Mouse (Mus musculus) testis, postnatal 10 days (tissue): Measurements from ENCODE around the gene Gpank1.
"Not testable (repeated sequence)": the region's sequence is repeated elsewhere in the genome, so short reads cannot be mapped to it uniquely, and the experiment has no call there.

ENCODE experiments used
- DNase-seq: peaks from one replicate; pipeline ENCODE4 v3.0.0; 2021; ENCODE audit warnings: low spot score

Gene Gpank1

GRCm38 (mm10) chr17:35100196-35100765, 21.0 kb upstream of the Gpank1 start:
- no peak for DNase-seq

DNA sequence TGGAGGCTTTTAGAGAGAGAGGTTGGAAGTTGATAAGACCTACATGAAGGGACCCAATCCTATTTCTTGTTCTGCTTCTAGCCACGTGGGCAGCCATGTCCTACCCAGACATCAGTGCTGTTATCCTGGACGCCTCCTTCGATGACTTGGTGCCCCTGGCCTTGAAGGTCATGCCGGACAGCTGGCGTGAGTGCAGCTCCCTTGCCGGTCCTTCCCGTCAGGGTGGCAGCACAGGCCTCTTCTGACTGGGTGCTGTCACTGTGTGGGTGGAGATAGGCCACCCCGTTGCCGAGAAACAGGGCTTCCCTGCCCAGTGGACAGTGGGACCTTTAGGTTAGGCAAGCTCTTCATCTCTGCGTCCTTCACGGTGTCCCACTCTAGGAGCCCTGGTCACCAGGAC, 20.1 kb upstream of the Gpank1 start:
- no peak for DNase-seq

- DNase-seq: no peak
Measured at GRCm38 (mm10) chr17:35102299-35102698, 19.0 kb upstream of the Gpank1 start.

DNA sequence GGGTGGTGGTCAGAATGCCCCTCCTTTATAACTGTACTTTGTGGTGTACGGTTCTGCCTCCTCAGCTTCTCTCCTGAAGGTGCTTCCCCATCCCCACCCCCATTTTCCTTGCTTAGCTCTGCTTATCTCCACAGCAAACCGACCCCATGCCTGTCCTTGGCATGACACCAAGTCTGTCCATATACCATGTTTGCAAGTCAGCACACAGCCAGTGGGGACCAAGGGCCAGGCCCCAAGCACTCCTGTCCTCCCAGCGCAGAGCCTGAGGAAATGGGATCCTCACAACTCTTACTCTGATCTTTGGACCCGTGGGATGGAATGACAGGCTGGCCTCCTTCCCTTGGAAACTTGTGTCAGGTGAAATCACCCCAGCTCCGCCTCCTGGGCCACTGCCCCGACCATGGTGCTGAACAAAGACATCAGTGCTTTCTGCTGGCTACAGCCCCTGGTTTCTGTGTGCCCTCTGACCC, 18.0 kb upstream of the Gpank1 start:
- DNase-seq: no peak

DNA sequence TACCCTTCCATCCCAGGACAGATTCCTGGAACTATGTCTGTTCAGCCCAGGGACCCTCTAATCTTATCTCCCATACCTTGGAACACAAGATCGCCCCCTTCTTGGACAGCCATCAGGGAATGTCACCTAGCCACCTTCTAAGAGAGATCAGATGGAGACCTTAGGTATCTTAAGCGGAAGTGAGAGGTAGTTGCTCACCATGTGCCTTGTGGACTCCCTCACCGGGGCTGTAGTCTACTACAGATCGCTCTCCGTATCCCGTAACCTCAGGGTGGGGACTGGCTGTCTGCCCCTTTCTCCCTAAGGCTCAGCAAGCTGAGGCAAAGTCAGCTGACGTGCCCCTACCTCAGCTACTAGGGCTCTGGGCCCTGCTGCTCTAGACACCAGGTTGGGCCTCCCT, 17.2 kb upstream of the Gpank1 start:
- DNase-seq: no peak

DNA sequence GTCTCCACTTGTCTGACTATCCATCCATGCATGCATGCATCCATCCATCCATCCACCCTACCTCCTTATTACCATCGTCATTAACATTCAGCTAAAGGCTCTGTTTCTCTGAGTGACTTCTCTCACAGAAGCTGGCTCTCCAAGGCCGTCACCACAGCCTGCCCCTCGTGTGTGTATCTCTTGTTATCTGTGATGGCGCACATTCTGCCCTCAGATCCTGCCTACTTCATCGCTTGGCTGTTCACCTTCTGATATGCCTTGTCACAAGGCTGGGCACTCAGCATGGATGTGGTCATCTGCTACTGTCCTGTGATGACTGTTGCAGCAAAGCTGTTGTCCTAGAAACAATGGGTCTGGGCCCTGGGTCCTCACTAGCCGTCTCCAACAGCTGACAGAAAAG, 16.5 kb upstream of the Gpank1 start:
- DNase-seq: no peak

GRCm38 (mm10) chr17:35105740-35106389, 15.4 kb upstream of the Gpank1 start:
- peak; percentile 64 for DNase-seq

GRCm38 (mm10) chr17:35106522-35106921, 14.7 kb upstream of the Gpank1 start:
- no peak for DNase-seq

- DNase-seq: no peak
Measured at GRCm38 (mm10) chr17:35108097-35108496, 13.2 kb upstream of the Gpank1 start, which contains the start of gene Ly6g5c. Ly6g5c (plus strand) TSS chr17:35108279.

DNA sequence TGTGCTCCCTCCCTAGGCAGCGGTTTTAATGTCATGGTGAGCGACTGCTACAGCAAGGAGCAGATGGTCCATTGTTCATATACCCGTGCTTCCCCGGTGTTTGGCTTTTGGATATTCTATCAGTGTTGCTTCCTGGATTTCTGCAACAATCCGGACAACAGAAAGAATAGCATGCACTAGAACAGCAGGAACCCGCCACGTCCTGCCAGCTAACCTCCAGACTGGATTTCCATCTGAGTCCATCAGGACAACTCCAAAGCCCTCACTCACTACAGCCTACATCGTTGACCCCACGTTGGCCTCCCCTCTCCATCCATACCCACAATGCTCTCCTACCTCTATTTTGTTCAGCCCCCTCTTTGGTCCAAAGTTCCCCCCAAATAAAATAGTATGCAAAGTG, 9.5 kb upstream of the Gpank1 start:
- DNase-seq: no peak

- DNase-seq: peak; percentile 71
Measured at GRCm38 (mm10) chr17:35115046-35116019, 5.9 kb upstream of the Gpank1 start, which contains the start of gene Ly6g5b. Ly6g5b (minus strand) TSS chr17:35115428.

- DNase-seq: peak; percentile 79
Measured at GRCm38 (mm10) chr17:35120745-35121142, 511 bp upstream of the Gpank1 start.

- DNase-seq: peak; percentile 64
Measured at GRCm38 (mm10) chr17:35121871-35122303, 632 bp downstream of the Gpank1 start, which contains the start of gene Csnk2b. Csnk2b (minus strand) TSS chr17:35122053.

GRCm38 (mm10) chr17:35123287-35123686, 2.0 kb downstream of the Gpank1 start:
- DNase-seq: not testable (repeated sequence)

DNA sequence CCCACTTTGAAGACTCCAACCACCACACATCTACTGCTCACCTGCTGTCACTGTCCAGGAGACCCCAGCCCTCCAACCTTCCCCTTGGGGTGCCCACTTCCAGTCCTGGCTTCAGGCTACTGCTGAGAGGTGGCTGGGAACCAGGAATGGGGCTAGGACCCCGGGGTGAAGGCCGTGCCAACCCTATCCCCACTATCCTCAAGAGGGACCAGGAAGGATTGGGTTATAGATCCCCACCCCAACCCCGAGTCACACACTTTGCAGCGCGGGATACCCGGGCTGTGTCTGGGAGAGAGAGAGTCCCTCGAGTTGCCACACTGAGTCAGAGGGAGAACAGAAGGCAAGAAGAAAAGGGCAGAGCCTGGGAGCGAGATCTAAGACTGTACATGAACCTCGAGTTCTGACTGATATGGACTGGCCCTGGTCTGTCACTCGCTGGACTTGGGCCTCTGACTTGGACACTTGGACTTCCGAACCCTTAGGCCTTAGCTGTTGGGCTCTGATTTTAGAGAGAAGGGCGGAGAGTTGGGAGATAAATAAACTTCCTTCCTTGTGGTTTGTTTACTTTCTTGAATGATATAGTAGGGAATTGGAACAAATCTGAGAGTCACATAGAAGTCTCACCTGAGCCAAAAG, 3.1 kb downstream of the Gpank1 start:
- not testable (repeated sequence) for DNase-seq

DNA sequence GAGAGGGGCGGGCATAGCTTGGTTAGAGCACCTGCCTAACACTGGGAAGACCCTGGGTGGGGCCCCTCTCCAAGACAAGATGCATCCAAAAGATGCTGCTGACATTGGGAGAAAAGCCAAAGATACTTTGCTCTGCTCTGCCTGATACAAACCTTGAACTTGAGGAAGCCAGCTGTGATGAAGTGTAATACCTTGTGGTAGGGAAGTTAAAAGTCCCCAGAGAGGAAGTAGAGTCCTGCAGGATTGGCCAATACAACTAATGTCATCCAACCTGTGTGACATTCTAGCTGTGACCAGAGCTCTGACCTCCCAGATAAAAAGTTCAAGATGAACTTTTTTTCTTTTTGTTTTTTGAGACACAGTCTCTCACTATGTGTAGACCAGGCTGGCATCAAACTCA, 3.8 kb downstream of the Gpank1 start:
- no peak for DNase-seq

DNA sequence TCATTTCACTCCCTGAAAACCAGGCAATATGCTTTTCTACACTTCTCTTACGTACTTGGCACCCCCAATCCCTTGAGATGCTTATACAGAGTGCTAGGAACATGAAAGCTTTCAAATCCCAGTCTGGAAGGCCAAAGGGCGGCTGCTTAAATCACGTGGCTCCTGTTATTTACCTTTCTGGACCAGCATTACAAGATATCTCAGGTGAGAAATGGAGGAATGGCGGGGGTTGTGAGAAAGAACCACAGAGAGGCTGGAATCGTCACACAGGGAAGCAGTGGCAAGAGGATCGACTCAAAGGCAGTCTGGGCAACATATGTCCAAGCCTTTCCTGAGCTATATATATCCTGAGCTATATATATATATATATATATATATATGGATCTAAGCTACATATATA, 4.3 kb downstream of the Gpank1 start:
- no peak for DNase-seq

DNA sequence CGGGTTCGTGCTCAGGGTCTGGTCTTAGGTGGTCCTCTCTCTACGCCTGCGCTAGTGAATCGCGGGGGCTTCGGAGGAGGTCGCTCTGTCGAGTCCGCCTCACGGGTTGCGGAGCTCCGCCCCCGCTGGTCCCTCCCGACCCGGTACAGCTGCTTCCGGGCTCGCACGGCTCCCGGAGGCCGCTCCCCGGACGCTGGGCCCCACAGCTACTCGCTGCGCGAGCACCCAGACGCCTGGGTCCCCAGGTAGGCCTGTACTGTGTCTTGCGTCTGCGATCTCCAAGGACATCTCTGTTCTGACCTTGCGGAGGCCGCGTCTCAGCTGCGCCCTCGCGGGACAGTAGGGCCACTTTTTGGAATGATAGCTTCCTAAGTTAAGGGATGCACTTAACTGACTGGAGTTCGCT, 5.0 kb downstream of the Gpank1 start, which contains the start of gene D17H6S53E:
Gene D17H6S53E (plus strand): TSS at position 168 of the 406 bp plus-strand sequence.
- DNase-seq: peak; percentile 81

DNA sequence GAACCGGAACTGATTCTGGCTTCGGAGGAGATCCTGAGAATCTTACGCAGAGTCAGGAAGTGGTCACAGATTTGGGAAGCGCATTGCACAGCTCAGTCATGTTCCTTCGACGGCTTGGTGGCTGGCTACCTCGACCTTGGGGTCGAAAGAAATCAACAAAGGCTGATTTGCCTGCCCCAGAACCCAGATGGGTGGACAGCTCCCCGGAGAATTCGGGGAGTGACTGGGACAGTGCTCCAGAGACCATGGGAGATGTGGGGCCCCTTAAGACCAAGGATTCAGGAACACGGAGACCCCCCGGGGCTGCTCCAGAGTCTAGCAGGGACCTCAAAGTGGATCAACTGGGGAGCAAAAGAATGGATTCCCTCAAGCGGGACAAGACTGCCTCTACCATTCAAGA, 5.8 kb downstream of the Gpank1 start:
- DNase-seq: no peak

DNA sequence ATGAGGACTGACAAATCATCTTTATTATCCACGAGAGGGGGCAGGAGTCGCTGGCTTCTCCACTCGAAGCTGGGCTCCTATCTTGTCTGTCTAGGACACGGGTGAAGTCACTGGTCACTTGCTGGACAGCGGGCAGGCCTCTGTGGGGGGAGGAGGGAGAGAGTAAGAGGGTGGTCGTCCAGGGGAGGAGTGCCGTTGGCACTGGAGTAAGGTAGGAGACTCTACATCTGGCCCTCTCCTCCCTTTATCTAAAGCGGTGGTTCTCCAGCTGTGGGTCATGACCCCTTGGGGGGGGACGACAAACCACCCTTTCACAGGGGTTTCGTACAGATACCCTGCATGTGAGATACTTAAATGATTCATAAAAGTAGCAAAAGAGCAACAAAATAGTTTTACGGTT, 7.7 kb downstream of the Gpank1 start:
- DNase-seq: no peak

DNA sequence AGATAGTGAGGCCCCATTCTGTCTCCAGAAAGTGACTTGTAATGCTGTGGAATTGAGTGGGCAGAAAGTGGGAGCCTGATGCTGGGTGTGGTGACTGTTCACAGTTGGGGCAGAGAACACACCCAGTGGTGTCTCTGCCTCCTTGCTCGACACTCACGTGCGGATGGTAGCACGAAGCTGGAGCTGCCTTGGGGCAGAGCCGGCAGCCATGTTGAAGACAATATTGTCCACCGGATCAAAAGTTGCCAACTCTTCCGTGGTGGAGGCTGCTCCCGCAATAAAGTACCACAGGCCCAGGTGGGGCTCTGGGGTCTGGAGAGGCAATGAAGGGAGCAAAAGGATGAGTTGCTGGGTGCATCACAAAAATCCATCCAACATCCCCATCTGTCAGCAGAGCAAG, 9.8 kb downstream of the Gpank1 start:
- no peak for DNase-seq
